Mouse (Mus musculus) T-helper 1 cell (primary cell): ENCODE results near the gene Ppfia2.

ENCODE experiments used
- in situ Hi-C: fragments of 300-600 bp; cut with MboI, MseI; formaldehyde crosslinking; loops from one replicate; pipeline ENCODE4 v1.15.1; 2025; ENCODE audit warnings: high pct_unique_total_duplicates

The Ppfia2 gene

DNA sequence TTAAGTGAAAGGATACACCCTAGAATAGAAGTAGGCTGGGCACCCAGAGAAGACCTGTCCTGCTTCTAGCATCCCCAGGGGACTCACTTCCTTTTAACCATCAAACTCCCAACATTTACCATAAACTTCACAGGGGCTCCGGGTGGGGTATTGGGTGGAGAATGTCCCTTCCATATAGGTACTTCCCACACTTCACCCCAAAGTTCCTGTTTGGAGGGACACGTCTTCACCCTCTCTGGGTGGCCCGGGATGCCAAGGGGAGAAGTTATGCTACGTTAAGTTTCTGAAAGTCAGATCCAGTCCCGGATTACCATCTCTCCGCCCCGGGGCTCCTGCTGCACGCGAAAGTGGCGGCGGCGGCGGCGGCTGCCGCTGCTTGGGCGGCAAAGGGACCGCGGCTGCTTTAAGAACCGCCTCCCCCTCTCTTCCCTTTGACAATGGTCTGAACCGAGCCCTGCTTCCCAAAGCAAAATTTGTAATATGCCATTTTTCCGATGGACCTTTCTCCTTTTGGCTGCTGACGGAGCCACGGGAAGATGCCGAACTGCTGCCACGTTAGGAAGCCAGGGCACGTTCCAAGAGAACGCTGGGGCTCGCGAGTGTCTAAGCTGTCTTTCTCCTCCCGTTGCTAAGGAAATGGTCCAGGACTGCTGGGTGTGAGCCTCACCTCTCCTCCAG, at the start of gene Ppfia2:
Gene Ppfia2, plus strand, starts transcription at position 485 of the 678 bp plus-strand sequence.
- in situ Hi-C loops = no loop called here

DNA sequence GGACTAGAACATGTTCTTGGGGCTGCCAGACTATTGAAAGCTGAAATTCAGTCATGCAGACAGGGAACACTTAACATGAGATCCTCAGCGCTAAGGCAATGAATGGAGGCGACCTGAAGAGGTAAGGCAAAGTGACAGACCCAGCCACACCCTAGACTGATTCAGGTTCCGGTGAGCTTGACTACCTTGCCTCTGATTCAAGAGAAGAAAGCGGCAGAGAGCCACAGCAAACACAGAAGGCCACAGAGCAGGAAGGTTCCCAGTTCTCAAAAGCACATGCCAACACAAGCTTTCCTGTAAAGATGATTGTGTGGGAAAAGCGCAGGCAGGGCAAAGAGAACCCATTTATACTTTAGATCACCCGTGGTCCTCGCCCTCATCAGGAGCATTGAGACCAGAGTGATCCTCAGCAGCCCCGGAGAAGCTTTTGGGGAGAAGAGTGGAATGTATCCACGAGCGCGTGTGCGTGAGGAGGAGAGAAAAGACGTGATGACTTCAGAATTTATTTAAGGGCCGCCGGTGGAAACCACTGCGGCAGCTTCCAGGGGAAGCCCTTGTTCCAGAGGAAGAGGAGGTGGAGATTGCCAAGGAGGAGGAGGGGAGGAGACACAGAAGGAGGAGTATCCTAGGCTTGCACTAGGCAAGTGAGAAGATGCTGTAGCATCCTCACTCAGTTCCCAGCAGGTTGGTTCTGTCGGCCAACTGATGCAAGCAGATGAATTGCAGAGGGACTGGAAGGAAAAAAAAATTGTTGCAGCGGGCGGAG, 1.0 kb upstream of the Ppfia2 start:
- in situ Hi-C loops = no loop called here

DNA sequence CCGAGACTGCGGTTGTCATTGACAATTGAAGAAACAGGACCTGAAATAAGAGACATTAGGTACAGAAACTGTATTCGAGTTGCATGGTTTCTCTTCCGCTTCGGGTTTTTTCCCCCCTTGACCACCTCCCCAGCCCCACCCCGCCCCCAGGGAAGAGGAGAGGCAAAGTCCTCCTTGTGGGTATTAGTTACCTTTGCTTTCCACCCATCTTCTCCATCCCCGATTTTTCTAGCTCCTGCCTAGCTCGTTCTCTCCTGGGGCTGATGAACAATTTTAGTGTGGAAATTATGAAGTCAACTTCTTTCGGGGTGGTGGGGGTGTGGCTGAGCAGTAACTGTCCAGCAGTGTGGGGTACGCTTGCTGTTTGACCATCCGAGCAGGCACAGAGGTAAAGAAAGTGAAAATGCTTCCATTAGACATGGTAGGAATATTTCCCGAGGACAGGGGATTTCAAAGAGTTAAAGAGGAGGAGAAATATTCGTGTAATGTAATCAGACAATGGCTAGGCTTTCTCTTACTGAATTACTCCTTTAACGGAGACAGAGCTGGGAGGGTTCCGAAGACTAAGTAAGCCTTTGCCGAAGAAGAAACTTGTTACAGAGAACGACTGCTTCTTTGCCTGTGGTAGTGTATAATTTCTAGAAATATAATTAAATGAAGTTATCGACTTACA, 530 bp downstream of the Ppfia2 start:
- in situ Hi-C loops = no loop called here

GRCm38 (mm10) chr10:106509281-106510165, 39.4 kb downstream of the Ppfia2 start:
- in situ Hi-C loops = no loop called here

GRCm38 (mm10) chr10:106566036-106566435, 95.9 kb downstream of the Ppfia2 start:
- in situ Hi-C loops = no loop called here

DNA sequence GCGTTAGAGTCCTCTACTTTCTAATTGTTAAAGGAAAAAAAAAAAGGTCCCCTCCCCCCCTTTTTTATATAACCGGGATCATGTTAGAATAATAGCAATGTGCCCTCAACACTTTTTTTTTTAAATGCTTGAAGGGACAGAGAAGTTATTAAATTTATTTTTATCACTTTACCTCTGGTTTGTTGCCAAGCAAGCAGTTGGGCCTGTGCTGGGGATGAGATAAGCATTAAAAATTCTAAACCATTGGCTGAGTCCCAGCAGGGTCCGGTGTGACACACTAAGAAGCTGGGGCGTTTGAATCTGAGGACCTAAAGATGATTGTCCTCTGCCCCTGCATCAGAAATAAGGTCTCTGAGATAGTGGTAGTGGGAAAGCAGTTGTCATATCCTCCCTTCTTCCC, 114.9 kb downstream of the Ppfia2 start:
- in situ Hi-C loops = no loop called here

DNA sequence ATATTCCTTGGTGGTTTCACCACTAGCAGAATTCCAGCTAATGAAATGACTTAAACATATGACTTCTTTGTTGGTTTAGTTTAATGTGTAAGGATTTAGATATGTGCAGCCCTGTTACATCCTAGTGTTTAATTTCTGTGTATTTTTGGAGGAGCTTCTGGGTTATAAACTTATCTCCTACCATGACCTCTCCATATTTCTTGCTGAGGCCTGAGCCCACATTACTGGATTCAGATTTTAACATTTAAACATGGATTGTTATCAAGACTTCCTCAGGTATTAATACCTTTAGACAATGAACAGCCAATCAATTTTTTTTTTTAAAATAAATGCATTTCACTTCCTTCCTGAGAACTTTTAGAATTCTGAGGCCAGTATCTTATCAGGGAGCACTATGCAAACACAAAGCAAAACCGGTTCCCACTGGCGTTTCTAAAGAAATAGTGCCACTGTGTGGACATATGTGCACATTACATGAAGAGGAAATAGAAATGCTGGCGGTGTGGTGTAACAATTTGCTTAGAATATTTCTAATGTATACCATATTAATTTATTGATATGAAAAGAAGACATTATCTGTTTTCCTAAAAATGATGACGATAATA, 115.4 kb downstream of the Ppfia2 start:
- in situ Hi-C loops = no loop called here

GRCm38 (mm10) chr10:106587817-106588216, 117.7 kb downstream of the Ppfia2 start:
- in situ Hi-C loops = no loop called here

DNA sequence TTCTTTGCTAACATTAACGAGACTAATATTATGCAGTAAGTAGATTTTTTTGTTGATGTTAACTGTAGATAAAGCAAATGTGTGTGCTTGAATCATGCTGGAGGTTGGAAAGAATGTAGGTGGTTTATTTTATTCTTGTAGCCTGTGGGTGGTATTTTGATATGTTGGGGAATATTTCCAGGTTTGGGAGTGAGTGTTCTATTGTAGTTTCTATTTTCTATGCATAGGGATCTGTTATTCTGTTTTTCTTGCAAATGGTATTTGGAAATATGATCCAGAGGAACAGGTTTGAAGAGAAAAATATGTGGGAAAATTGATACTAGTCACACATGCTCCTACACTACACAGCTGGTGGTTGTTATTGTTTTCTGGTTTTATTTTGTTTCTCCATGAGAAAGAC, 120.8 kb downstream of the Ppfia2 start:
- in situ Hi-C loops = no loop called here

GRCm38 (mm10) chr10:106596976-106597375, 126.8 kb downstream of the Ppfia2 start:
- in situ Hi-C loops = no loop called here

- in situ Hi-C loops = no loop called here
These were observed 133.3 kb downstream of the Ppfia2 start for GRCm38 (mm10) chr10:106603319-106603898.

DNA sequence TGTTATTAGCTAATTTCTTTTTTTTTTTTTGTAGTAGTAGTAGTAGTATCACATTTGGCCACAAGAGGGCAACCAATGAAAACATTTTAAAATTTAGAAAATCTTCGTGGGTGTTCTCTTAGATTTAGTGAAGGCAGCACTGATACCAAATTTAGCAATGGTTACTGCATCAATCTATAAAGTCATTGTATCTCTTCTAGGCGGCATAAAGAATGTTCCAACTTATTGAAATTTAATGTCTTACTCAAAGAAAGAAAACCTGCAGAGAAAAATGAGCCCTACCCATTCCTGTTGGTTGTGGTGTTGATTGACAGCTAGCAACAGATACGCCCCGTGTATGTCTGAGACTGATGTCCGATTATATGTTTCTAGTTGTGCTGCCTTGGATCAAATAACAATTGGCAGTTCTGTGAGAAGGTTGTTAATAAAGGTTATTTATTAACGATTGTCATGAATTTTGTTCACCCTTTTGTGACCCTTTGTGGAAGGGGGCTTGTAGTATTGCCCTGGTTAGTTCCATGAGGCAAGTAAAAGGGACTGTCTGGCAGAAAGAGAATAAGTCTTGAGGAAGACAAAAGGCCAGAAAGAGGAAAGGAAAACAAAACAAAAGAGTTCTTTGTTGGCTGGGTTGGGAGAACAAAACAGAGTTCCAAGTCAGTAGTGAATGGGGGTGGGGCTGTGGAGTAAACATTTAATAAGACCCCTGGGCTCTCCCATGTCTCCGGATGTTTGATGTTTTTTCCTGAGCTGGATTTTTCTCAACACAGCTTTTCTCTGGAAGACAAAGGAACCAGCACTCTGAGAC, 139.2 kb downstream of the Ppfia2 start:
- in situ Hi-C loops = no loop called here

GRCm38 (mm10) chr10:106610222-106610621, 140.1 kb downstream of the Ppfia2 start:
- in situ Hi-C loops = no loop called here

DNA sequence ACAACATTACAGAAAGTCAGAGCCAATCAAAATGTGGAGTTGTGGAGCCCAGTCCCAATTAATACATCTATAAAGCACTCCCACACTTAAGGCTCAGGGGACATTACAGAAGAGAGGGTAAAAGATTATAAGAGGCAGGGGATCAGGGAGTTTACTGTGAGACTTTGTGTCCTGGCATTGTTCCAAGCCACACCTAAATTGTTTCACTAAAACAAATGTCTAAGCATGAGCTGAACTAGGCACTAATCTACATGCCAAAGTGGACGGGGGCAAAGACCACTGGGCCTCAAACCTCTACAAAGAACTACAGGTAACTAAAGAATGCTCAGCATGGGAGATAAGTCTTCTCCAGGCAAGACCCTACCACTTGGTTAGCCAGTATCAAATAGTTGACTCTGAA, 148.1 kb downstream of the Ppfia2 start:
- in situ Hi-C loops = no loop called here

GRCm38 (mm10) chr10:106620952-106621351, 150.8 kb downstream of the Ppfia2 start:
- in situ Hi-C loops = no loop called here

GRCm38 (mm10) chr10:106623342-106623741, 153.2 kb downstream of the Ppfia2 start:
- in situ Hi-C loops = no loop called here

- in situ Hi-C loops = loop anchor here (25.0 kb wide), 1 partner anchor 1105 kb away; no protein-coding TSS in a partner anchor
These were observed 162.2 kb downstream of the Ppfia2 start for GRCm38 (mm10) chr10:106632171-106632935.

DNA sequence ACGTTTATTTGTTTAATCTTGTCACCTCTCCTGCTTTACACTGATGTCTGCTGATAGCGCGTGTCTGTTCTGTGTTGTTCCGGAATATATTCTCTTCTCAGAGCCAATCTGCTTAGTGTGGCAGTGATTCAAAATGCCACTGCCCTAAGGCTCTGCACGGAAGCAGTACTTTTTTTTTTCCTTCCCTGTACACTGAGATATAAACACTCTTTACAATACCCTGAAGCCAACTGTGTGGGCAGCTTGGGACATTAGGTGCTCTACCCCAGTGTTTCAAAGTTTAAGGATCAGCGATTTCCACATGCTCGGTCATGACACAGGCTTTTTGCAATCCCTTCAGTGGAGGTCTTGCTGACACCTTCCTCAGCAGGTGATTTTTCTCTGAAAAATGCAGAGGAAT, 163.8 kb downstream of the Ppfia2 start:
- in situ Hi-C loops = loop anchor here (25.0 kb wide), 1 partner anchor 1103 kb away; no protein-coding TSS in a partner anchor

DNA sequence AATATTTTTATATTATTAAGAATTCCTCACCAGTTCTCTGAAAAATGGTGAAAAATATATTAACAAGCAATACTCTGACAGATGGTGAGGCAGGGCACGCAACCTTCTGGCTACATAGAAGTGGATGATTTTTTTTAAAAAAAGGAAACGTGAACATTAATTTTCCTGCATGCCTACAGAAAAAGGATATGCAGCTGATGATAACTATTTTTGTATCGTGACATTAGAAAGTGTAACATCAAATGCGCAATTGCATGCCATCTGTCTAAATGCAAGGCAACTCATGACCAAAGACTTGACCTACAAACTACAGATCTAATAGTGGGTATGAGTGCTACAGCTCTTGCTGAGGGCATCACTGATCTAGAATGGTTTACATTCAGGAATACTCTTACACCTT, 182.1 kb downstream of the Ppfia2 start:
- in situ Hi-C loops = no loop called here
